Mouse (Mus musculus) kidney, adult 2 months (tissue): ENCODE data around the gene Rcc2.

ENCODE experiments used
- CTCF ChIP-seq: fragments of 200-500 bp; conservative IDR thresholded peaks from 2 replicates; pipeline ENCODE4 v1.5.1; 2011; ENCODE audit warnings: low read depth, mild to moderate bottlenecking, control low read depth, low read length, moderate library complexity, mixed read lengths; ENCODE audit not compliant: insufficient read depth, insufficient read length
- POLR2A ChIP-seq: fragments of 200-500 bp; IDR thresholded peaks from one replicate; pipeline ENCODE4 v1.6.1; 2011; ENCODE audit warnings: low read depth, low read length, control low read depth

DNA sequence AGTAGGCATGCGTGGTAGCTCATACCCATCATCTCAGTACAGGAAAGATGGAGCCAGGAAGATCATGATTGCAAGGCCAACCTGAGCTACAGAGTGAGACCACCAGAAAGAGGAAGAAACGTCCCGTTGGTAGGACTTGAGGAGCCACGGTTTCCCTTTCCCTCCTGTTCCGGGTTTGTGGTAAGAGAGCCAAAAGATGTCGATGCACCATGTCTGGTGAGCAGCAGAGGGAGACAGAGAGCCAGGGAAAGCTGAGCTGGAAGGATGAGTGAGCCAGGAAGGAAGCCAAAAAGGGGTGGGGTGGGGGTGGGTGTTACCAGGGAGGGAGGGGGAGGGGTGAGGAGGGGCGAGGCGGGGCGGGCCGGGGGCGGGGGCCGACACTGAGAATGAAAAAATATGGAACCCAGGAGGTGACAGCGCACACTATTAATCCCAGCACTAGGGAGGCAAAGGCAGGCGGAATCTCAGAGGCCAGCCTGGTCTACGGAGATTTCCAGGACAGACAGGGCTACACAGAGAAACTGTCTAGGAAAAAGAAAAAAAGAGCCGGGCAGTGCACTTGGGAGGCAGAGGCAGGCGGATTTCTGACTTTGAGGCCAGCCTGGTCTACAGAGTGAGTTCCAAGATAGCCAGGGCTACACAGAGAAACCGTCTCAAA is 20.5 kb upstream of the Rcc2 start:
- TF ChIP-seq POLR2A (no peak), CTCF (peak; percentile 90)
